Mouse (Mus musculus) bone marrow, adult 2 months (tissue): Measurements from ENCODE around the gene Olfr642. TPM values are rescaled to one million over a fixed set of nuclear protein-coding genes. Genes with fewer than 3 reads are reported as not detected.

Source experiments
- H3K27ac ChIP-seq: fragments of 200-500 bp; 2 replicates; pipeline ENCODE4 v1.5.1; 2012; ENCODE audit warnings: low read depth, mild to moderate bottlenecking, control low read depth, inconsistent platforms, low read length; ENCODE audit not compliant: control insufficient read depth, poor library complexity, insufficient read depth
- H3K4me1 ChIP-seq: fragments of 200-500 bp; 2 replicates; pipeline ENCODE4 v1.6.1; 2011; ENCODE audit warnings: low read length; ENCODE audit not compliant: control insufficient read depth, insufficient read depth
- H3K4me3 ChIP-seq: fragments of 200-500 bp; replicated peaks from 2 replicates; pipeline ENCODE3; 2011; ENCODE audit warnings: mild to moderate bottlenecking, low read depth, low read length, control low read depth; ENCODE audit not compliant: control insufficient read depth
- CTCF ChIP-seq: fragments of 200-500 bp; IDR thresholded peaks from 2 replicates; pipeline ENCODE4 v1.5.1; 2011; ENCODE audit warnings: low read length, control low read depth; ENCODE audit not compliant: control insufficient read depth, insufficient read depth
- POLR2A ChIP-seq: fragments of 200-500 bp; IDR thresholded peaks from 2 replicates; pipeline ENCODE4 v1.6.1; 2011; ENCODE audit warnings: low read depth, mild to moderate bottlenecking, control low read depth, low read length, borderline replicate concordance; ENCODE audit not compliant: control insufficient read depth
- WGBS: fragments of 180-500 bp; shearing (Covaris S2); methylation state at CpG from one replicate; pipeline ENCODE4 v1.1.7; 2018; 5-methylcytosine and 5-hydroxymethylcytosine counted together
- polyA plus RNA-seq: library from polyadenylated mRNA; stranded (reverse); fragments of >200 nt; gene quantifications from 2 replicates; pipeline ENCODE4 v1.2.4, GENCODE M21; 2011; ENCODE audit warnings: low replicate concordance; ENCODE audit not compliant: missing spikeins, insufficient read depth, insufficient read length

The Olfr642 gene
- polyA plus RNA-seq, 1 experiment = not detected

- TF ChIP-seq CTCF (no peak), POLR2A (no peak)
- WGBS = 86% methylated on average over 6 of the region's 6 CpGs
- no peak overlapping the region for H3K27ac ChIP-seq
- H3K4me3 ChIP-seq = no peak overlapping the region
- no peaks in the 10 kb centered on the region for H3K4me1 ChIP-seq
These were observed 30.8 kb downstream of the Olfr642 start for GRCm38 (mm10) chr7:104021651-104022050.

GRCm38 (mm10) chr7:104018953-104019352 lies 33.5 kb downstream of the Olfr642 start:
- Histone ChIP-seq H3K4me3 (no peak overlapping the region), H3K4me1 (no peaks in the 10 kb centered on the region), H3K27ac (no peak overlapping the region)
- WGBS = 58% methylated on average over 1 of the region's 1 CpGs
- TF ChIP-seq POLR2A (no peak), CTCF (no peak)

GRCm38 (mm10) chr7:104017203-104017602 lies 35.3 kb downstream of the Olfr642 start, which contains the start of gene Olfr639:
Olfr639 (minus strand) TSS chr7:104017303.
- H3K4me1 ChIP-seq = no peaks in the 10 kb centered on the region
- no peak for TF ChIP-seq CTCF
- no peak for TF ChIP-seq POLR2A
- H3K27ac ChIP-seq = no peak within 1 kb of the TSS
- no peak within 1 kb of the TSS for H3K4me3 ChIP-seq

GRCm38 (mm10) chr7:103999124-103999523 lies 53.3 kb downstream of the Olfr642 start:
- Histone ChIP-seq H3K4me1 (no peaks in the 10 kb centered on the region), H3K27ac (no peak overlapping the region), H3K4me3 (no peak overlapping the region)
- TF ChIP-seq POLR2A (no peak), CTCF (no peak)

- Histone ChIP-seq H3K4me3 (no peak within 1 kb of the TSS), H3K27ac (no peak within 1 kb of the TSS), H3K4me1 (no peaks in the 10 kb centered on the region)
- TF ChIP-seq POLR2A (no peak), CTCF (no peak)
These were observed 54.0 kb downstream of the Olfr642 start, which contains the start of gene Olfr638 for GRCm38 (mm10) chr7:103998446-103998845. Olfr638 (plus strand) TSS chr7:103998746.

Other genes with a start within 250 kb of the Olfr642 start
- 16,360 and 37,491 TPM in 2 replicates for gene Hbb-bt, start 238.7 kb downstream of the Olfr642 start, polyA plus RNA-seq
- 44,806 and 110,365 TPM in 2 replicates for gene Hbb-bs, start 224.6 kb downstream of the Olfr642 start, polyA plus RNA-seq
- gene Hbb-bh2, start 212.1 kb downstream of the Olfr642 start, polyA plus RNA-seq = not detected in 2 replicates
- gene Hbb-bh1, start 209.5 kb downstream of the Olfr642 start, polyA plus RNA-seq = 1.6 TPM in 1 of 2 replicates, not detected in the other
- 1.6 TPM in 1 of 2 replicates, not detected in the other for gene Hbb-y, start 199.4 kb downstream of the Olfr642 start, polyA plus RNA-seq
- not detected in 2 replicates for gene Olfr66, start 166.4 kb downstream of the Olfr642 start, polyA plus RNA-seq
- gene Olfr64, start 158.2 kb downstream of the Olfr642 start, polyA plus RNA-seq = not detected in 2 replicates
- gene Olfr65, start 149.2 kb downstream of the Olfr642 start, polyA plus RNA-seq = not detected in 2 replicates
- not detected in 2 replicates for gene Olfr631, start 123.8 kb downstream of the Olfr642 start, polyA plus RNA-seq
- not detected in 2 replicates for gene Olfr632, start 118.3 kb downstream of the Olfr642 start, polyA plus RNA-seq
- 0.25 TPM in 1 of 2 replicates, not detected in the other for gene Olfr633, start 108.2 kb downstream of the Olfr642 start, polyA plus RNA-seq
- gene Olfr635, start 81.5 kb downstream of the Olfr642 start, polyA plus RNA-seq = not detected in 2 replicates
- not detected in 2 replicates for gene Olfr638, start 53.9 kb downstream of the Olfr642 start, polyA plus RNA-seq
- gene Olfr639, start 35.4 kb downstream of the Olfr642 start, polyA plus RNA-seq = not detected in 2 replicates
- not detected in 2 replicates for gene Olfr640, start 27.1 kb downstream of the Olfr642 start, polyA plus RNA-seq
- not detected in 2 replicates for gene Olfr641, start 17.2 kb downstream of the Olfr642 start, polyA plus RNA-seq
- not detected in 2 replicates for gene 4930516K23Rik, start 8.8 kb upstream of the Olfr642 start, polyA plus RNA-seq
- gene Olfr644, start 19.2 kb upstream of the Olfr642 start, polyA plus RNA-seq = not detected in 2 replicates
- gene Olfr645, start 32.8 kb upstream of the Olfr642 start, polyA plus RNA-seq = not detected in 2 replicates
- gene Olfr646, start 52.2 kb upstream of the Olfr642 start, polyA plus RNA-seq = not detected in 2 replicates
- not detected in 2 replicates for gene Ubqln5, start 77.2 kb upstream of the Olfr642 start, polyA plus RNA-seq
- not detected in 2 replicates for gene Olfr643, start 84.7 kb upstream of the Olfr642 start, polyA plus RNA-seq
- gene Ubqln3, start 90.6 kb upstream of the Olfr642 start, polyA plus RNA-seq = not detected in 2 replicates
- not detected in 2 replicates for gene Ubqlnl, start 97.9 kb upstream of the Olfr642 start, polyA plus RNA-seq
- gene Olfm5, start 112.2 kb upstream of the Olfr642 start, polyA plus RNA-seq = not detected in 2 replicates
- not detected in 2 replicates for gene Olfr648, start 130.7 kb upstream of the Olfr642 start, polyA plus RNA-seq
- not detected in 2 replicates for gene Olfr649, start 143.3 kb upstream of the Olfr642 start, polyA plus RNA-seq
- 2.4 and 6.1 TPM in 2 replicates for gene Trim6, start 166.1 kb upstream of the Olfr642 start, polyA plus RNA-seq
- gene Trim34a, start 191.8 kb upstream of the Olfr642 start, polyA plus RNA-seq = 10.6 and 18.7 TPM in 2 replicates
- gene Trim5, start 235.4 kb upstream of the Olfr642 start, polyA plus RNA-seq = 2.1 and 5.3 TPM in 2 replicates